Mouse (Mus musculus): ENCODE results near the gene Ocm.
"Not testable (repeated sequence)": the region's sequence is repeated elsewhere in the genome, so short reads cannot be mapped to it uniquely, and the experiment has no call there.

Ocm gene

DNA sequence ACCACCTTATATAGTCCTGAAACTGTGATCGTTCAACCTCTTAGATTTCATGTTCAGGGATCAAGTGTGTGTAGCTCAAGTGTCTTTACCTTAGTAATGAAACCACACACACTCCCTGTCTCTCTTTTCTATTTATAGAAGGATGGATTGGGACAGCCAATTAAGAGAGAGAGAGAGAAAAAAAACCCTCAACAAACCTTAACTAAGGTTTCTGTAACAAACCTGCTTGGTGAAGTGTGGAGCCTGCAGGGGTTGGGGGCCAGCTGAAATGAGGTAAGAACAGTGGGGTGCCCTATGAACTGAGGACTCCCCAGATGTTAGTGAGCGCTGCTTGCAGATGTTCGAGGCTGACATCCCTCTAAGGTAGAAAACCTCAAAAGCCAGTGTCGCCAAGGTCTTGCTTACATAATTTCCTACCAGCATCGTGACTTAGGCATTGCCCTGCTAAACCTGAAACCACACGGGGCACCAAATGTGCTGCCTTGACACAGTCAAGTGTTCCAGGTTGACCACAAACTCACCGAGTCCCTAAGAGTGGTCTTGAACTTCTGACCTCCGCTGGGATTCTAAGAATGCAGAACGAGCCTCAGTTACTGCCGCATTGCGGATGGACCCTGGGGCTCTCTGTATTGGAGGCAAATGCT is at the start of gene Ocm:
TSS of gene Ocm (minus strand) at position 51 of the 644 bp plus-strand sequence.
- DNase-seq (ENCODE audit: low read depth) = no peak

DNA sequence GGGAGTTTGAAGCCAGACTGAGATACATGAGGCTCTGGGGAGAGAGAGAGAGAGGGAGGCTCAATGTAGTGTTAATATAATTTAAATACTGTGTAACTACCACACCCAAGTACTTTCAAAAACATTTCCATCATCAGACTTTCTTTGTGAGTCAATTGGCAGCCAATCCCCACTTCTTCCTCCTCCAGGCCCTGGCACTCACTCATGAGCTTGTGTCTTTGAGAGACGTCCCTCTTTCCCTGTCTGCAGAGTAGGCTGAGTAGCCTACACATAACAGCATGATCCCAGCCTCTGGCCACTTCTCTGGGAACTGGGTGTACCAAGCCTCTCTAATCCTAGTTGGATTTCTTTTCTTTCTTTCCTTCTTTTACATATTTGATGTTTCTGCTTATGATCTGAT is 44.8 kb upstream of the Ocm start:
- no peak for DNase-seq (ENCODE audit: low read depth)

DNA sequence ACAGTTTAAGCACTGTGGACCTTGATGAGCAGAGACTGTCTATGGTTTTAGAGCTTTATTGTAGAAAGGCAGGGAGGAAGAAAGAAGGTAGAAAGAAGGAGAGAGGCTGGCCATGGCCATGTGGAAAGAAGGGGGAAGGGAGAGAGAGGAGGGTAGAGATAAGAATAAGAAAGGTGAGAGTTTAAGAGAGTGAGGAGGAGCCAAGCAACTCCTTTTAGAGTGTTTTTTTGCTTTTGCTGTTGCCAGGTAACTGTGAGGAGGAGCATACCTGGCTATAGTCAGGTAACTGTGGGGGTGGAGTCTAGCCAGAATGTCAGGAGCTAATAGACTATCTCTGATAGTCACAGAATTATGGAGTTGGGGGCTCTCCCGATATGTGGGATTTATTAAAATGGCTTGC is 43.6 kb upstream of the Ocm start:
- DNase-seq (ENCODE audit: low read depth) = no peak

DNA sequence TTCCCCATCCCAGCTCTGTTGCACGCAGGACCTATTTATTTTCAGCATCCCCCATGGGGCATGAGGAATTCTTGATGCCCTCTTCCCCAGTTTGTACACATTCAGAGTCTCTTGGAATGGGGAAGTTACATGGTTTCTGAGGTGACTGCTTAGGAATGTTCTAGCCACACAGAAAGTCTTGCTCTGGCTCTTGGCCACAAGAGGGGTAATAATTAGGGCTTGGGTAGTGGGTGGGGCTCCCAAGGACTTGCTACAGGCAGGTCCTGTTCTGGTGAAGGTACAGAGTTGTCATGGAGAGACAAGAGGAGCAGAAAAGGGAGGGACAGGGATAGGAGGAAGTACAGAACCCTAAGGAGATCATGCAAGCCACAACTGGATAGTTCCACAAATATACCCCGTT is 39.6 kb upstream of the Ocm start:
- DNase-seq (ENCODE audit: low read depth) = no peak

DNA sequence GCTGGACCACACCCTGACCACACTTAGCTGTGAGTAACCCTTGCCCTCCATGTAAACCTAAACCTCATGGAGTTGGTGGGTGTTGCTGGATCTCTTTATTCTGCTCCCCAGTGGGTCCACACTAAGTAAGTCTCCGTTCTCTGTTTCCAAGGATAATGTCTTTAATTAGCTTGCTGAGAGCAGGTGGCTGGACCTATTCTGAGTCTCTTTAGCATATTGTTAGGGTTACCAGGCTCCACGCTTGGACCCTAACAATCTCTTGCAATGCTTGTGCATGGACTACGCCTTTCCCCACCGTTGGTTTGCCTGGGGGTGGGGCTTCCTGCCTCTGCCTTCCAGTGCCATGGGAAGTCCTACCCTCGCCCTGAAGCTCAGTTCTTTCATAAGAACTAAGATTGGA is 37.6 kb upstream of the Ocm start:
- DNase-seq (ENCODE audit: low read depth) = no peak

DNA sequence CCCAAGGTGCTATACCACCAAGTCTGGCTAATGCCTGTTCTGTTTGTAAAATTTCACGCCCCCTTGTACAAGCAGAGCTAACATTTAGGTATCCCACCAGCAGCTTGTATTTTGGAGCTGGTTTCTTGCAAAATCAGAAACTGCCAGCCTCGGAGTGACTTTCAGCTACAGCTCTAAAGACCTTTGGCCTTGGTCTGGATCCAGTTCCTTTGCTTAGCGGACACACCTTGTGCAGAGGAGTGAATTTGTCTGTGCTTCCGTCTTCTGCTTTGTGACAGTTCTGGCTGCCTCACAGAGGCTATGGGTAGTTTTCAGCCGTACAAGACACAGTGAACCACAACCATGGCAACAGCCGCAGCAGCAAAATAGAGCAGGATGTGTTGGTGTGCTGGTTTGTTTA is 27.9 kb upstream of the Ocm start:
- DNase-seq (ENCODE audit: low read depth) = no peak

DNA sequence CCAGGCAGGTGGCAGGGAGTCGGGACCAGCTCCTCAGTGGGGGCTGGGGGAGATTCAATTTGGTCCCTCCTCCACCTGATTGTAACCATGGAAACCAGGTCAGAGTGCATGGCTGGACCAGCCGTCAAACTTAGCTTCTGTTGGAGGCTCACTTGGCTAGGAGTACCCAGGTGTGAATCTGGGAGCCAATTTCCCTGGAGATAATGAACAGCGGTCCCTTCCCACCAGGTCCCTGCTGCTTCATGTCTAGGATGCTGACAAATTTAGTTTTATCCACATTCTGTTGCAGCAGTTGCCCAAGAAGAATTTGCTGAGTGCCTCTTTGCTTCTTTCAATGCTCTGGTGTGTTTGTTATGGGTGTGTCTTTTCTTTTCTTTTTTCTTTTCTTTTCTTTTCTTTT is 27.0 kb upstream of the Ocm start:
- DNase-seq (ENCODE audit: low read depth) = no peak

DNA sequence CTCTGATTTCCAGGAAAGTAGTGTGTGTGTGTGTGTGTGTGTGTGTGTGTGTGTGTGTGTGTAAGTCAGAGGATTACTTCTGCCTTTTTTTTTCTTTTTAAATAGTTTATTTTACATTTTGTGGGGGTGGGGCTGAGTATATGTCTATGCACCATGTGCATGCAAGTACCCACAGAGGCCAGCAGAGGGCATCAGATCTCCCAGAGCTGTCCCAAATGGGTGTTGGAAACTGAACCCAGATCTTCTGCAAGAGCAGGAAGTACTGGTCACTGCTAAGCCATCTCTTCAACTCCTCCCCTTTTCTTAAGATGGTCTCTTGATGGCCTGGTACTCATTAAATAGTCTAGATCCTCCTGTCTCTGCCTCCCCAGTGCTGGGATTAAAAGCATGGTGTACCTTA is 24.8 kb upstream of the Ocm start:
- DNase-seq (ENCODE audit: low read depth) = no peak

- DNase-seq (ENCODE audit: low read depth) = no peak
These were observed 23.4 kb upstream of the Ocm start for GRCm38 (mm10) chr5:144049881-144050280.

DNA sequence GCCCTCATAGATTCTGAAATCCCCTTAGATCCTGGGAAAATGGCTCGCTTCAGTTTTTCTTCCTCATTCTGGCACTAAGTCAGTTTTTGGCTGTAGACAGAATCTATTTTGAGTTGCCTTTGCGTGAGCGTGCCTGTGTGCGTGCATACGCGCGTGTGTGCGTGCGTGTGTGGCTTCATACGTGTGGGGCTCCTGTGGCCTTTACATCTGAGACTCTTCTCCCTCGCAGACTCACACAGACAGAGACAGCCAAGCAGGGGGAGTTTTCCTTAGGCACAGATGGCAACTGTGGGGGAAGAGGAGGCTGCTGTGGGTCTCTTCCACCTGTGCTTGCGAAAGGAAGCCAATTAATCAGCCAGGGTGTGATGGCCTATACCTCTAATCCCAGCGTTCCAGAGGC is 20.9 kb upstream of the Ocm start:
- DNase-seq (ENCODE audit: low read depth) = no peak

- DNase-seq (ENCODE audit: low read depth) = no peak
These were observed 16.7 kb upstream of the Ocm start for GRCm38 (mm10) chr5:144043166-144043565.

GRCm38 (mm10) chr5:144040720-144041364 is 14.4 kb upstream of the Ocm start:
- peak; percentile 20 for DNase-seq (ENCODE audit: low read depth)

DNA sequence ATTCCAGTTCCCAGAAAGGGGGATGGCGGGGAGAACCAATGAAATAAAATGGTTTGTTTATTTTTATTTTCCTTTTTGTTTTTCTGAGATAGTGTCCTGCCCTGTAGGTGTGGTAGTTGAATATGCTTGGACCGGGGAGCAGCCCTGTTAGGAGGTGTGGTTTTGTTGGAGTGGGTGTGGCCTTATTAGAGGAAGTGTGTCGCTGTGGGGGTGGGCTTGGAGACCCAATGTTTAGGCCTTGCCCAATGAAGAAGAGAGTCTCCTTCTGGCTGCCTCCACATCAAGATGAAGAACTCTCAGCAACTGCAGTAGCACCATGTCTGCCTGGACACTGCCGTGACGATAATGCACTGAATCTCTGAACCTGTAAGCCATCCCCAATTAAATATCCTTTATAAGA is 13.4 kb upstream of the Ocm start:
- DNase-seq (ENCODE audit: low read depth) = no peak

GRCm38 (mm10) chr5:144039156-144039675 is 12.7 kb upstream of the Ocm start:
- no peak for DNase-seq (ENCODE audit: low read depth)

- no peak for DNase-seq (ENCODE audit: low read depth)
These were observed 10.5 kb upstream of the Ocm start for GRCm38 (mm10) chr5:144036952-144037351.

GRCm38 (mm10) chr5:144034567-144034966 is 8.1 kb upstream of the Ocm start:
- no peak for DNase-seq (ENCODE audit: low read depth)

- no peak for DNase-seq (ENCODE audit: low read depth)
These were observed 6.0 kb upstream of the Ocm start for GRCm38 (mm10) chr5:144032491-144032890.

DNA sequence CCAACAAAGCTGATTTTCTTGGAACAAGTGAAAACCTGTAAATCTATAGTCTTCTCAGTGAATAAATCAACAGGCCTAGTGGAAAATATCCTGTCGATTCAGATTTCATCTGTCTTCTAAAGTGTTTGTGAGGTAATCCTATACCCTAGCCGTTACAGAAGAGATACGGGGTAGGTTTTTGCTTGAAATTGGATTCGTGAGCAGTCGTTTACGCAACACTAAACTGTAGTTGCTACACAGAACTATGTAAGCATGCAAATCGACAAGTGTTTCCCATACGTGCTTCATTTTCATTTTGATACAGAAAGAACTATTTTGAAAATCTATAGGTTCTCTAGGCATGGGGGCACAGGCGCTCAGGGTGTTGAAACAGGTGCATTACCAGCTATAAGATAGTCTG is 10.6 kb downstream of the Ocm start:
- DNase-seq (ENCODE audit: low read depth) = no peak

DNA sequence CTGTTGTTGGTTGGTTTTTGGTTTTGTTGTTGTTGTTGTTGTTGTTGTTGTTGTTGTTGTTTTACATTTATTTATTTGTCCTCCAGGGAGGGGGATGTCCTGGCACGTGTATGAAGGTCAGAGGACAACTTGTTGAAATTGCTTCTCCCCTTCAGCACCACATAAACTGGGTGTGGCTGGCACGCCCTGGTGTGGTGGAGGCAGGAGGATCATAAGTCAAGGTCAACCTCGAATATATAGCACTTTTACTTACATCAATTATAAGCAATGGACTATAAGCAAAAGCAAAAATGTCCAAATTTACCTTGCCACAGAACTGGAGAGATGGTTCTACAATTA is 11.2 kb downstream of the Ocm start:
- DNase-seq (ENCODE audit: low read depth) = no peak

GRCm38 (mm10) chr5:144014551-144015311 is 11.7 kb downstream of the Ocm start, which contains the start of gene Ccz1:
TSS of gene Ccz1 (minus strand) at chr5:144014877.
- peak; percentile 69 for DNase-seq (ENCODE audit: low read depth)

GRCm38 (mm10) chr5:144013366-144014134 is 12.9 kb downstream of the Ocm start:
- not testable (repeated sequence) for DNase-seq (ENCODE audit: low read depth)

- DNase-seq (ENCODE audit: low read depth) = no peak
These were observed 23.8 kb downstream of the Ocm start for GRCm38 (mm10) chr5:144002461-144003192.
